Mouse (Mus musculus): ENCODE results near the gene Clpb.
"Not testable (repeated sequence)": the region's sequence is repeated elsewhere in the genome, so short reads cannot be mapped to it uniquely, and the experiment has no call there.

Gene Clpb

GRCm38 (mm10) chr7:101663514-101664159 lies at the start of gene Clpb:
TSS of gene Clpb (plus strand) at chr7:101663633.
- peak; percentile 100 for DNase-seq (ENCODE audit: low read depth, low spot score)

GRCm38 (mm10) chr7:101615406-101615805 lies 48.0 kb upstream of the Clpb start:
- DNase-seq (ENCODE audit: low read depth, low spot score): no peak

GRCm38 (mm10) chr7:101616136-101616835 lies 47.1 kb upstream of the Clpb start:
- DNase-seq (ENCODE audit: low read depth, low spot score): no peak

- no peak for DNase-seq (ENCODE audit: low read depth, low spot score)
Measured at GRCm38 (mm10) chr7:101617438-101618165, 45.8 kb upstream of the Clpb start.

GRCm38 (mm10) chr7:101618273-101618672 lies 45.2 kb upstream of the Clpb start:
- DNase-seq (ENCODE audit: low read depth, low spot score): no peak

- DNase-seq (ENCODE audit: low read depth, low spot score): peak; percentile 64
Measured at GRCm38 (mm10) chr7:101620373-101620772, 43.1 kb upstream of the Clpb start.

GRCm38 (mm10) chr7:101621861-101622260 lies 41.6 kb upstream of the Clpb start:
- DNase-seq (ENCODE audit: low read depth, low spot score): not testable (repeated sequence)

- DNase-seq (ENCODE audit: low read depth, low spot score): no peak
Measured at GRCm38 (mm10) chr7:101624283-101624682, 39.1 kb upstream of the Clpb start.

- DNase-seq (ENCODE audit: low read depth, low spot score): peak; percentile 50
Measured at GRCm38 (mm10) chr7:101627166-101627565, 36.3 kb upstream of the Clpb start.

GRCm38 (mm10) chr7:101628481-101628880 lies 35.0 kb upstream of the Clpb start:
- DNase-seq (ENCODE audit: low read depth, low spot score): peak; percentile 65

- DNase-seq (ENCODE audit: low read depth, low spot score): no peak
Measured at GRCm38 (mm10) chr7:101633629-101634177, 29.7 kb upstream of the Clpb start.

GRCm38 (mm10) chr7:101634513-101634912 lies 28.9 kb upstream of the Clpb start:
- no peak for DNase-seq (ENCODE audit: low read depth, low spot score)

- no peak for DNase-seq (ENCODE audit: low read depth, low spot score)
Measured at GRCm38 (mm10) chr7:101636056-101636455, 27.4 kb upstream of the Clpb start.

- DNase-seq (ENCODE audit: low read depth, low spot score): no peak
Measured at GRCm38 (mm10) chr7:101643879-101644278, 19.6 kb upstream of the Clpb start.

GRCm38 (mm10) chr7:101649729-101650128 lies 13.7 kb upstream of the Clpb start:
- DNase-seq (ENCODE audit: low read depth, low spot score): peak; percentile 41

GRCm38 (mm10) chr7:101650565-101650964 lies 12.9 kb upstream of the Clpb start:
- peak; percentile 77 for DNase-seq (ENCODE audit: low read depth, low spot score)

- peak; percentile 32 for DNase-seq (ENCODE audit: low read depth, low spot score)
Measured at GRCm38 (mm10) chr7:101653681-101654209, 9.7 kb upstream of the Clpb start.

- DNase-seq (ENCODE audit: low read depth, low spot score): no peak
Measured at GRCm38 (mm10) chr7:101654936-101655335, 8.5 kb upstream of the Clpb start.

- DNase-seq (ENCODE audit: low read depth, low spot score): peak; percentile 80
Measured at GRCm38 (mm10) chr7:101662006-101662405, 1.4 kb upstream of the Clpb start.

GRCm38 (mm10) chr7:101666581-101666980 lies 3.1 kb downstream of the Clpb start:
- DNase-seq (ENCODE audit: low read depth, low spot score): peak; percentile 77

GRCm38 (mm10) chr7:101671601-101672280 lies 8.3 kb downstream of the Clpb start:
- no peak for DNase-seq (ENCODE audit: low read depth, low spot score)

Data from R1 (cell line).